Mouse (Mus musculus): Measurements from ENCODE around the gene Crcp. TPM values are rescaled to one million over a fixed set of nuclear protein-coding genes. Genes with fewer than 3 reads are reported as not detected.

Gene Crcp
- polyA plus RNA-seq, 1 experiment, result 17.0 TPM

DNA sequence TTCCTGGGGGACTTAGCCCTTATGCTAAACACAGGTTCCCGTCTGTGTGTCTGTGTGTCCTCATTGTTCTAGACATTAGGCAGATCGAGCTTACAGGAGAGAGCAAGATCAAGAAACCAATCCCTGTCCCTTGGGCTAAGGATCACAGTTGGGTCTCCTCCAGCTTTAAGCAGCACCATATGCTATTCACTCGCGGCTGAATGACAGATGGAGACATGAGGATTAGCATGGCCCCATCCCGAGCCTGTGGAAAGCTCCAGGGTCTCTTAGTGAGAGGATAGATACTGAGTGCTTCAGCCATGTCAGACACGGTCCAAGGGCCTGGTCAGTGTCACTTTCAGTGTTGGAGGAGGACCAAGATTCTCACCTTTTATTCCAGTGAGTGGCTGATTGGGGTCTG, 21.3 kb downstream of the Crcp start:
- H3K36me3 ChIP-seq (ENCODE audit: control insufficient read depth, insufficient read depth, low read length), result peaks cover 42% of the 10 kb centered on the region
- 95% methylated on average over 6 of the region's 6 CpGs for WGBS
- TF ChIP-seq POLR2A (IDR thresholded peaks at IDR 0.05; ENCODE audit: control insufficient read depth, extremely low read depth, insufficient read depth, low read length, poor library complexity), result no peak
- no peak for TF ChIP-seq CTCF (IDR thresholded peaks at IDR 0.05; ENCODE audit: borderline replicate concordance, control insufficient read depth, extremely low read depth, insufficient read depth, low read length, poor library complexity)
- no peak overlapping the region for H3K4me3 ChIP-seq (ENCODE audit: control insufficient read depth, insufficient read depth, low read length)
- H3K27ac ChIP-seq (ENCODE audit: control insufficient read depth, insufficient read depth, low read length), result no peak overlapping the region
- H3K4me1 ChIP-seq (replicated peaks; ENCODE audit: control insufficient read depth, insufficient read depth, low read length), result no peaks in the 10 kb centered on the region
- H3K27me3 ChIP-seq (ENCODE audit: control insufficient read depth, insufficient read depth, low read length), result no peaks in the 10 kb centered on the region
- DNase-seq, result no peak

DNA sequence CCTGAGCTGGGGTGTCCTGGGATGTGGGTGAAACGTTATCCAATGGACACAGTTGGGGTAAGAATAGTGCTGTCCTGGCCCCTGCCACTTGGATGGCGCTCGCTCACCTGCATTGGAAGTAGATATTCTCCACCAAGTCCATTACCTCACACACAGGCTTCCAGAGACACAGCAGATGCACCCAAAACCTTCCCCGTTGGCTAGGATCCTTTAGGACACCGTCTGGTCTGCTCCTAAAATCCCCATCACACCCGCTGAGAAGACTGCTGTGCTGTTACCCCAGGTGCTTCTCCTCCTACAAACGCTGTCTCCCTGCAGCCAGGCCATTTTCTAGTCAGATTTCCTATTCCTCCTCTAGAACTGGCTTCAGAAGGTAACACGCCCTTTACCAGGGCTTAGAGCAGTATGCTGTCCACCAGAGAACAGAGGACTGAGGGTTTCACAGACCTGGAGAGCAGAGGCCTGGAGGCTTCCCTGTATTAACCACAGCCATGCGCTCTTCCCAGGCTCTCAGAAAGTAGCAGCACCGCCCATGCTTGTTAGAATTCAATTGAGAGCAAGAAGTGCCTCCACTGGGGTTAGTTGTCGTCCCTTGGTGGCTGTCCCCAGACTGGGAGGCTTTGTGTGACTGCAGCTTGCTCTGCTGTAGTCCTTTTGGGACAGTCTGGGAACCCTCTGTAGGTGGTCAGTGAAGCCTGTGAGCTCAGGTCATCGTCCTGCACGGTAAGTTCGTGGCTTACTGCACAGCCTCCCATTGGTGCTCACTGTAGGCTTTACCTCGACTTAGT, 22.2 kb downstream of the Crcp start:
- no peak overlapping the region for H3K4me3 ChIP-seq (ENCODE audit: control insufficient read depth, insufficient read depth, low read length)
- 96% methylated on average over 15 of the region's 15 CpGs for WGBS
- no peak for TF ChIP-seq CTCF (IDR thresholded peaks at IDR 0.05; ENCODE audit: borderline replicate concordance, control insufficient read depth, extremely low read depth, insufficient read depth, low read length, poor library complexity)
- no peak for TF ChIP-seq POLR2A (IDR thresholded peaks at IDR 0.05; ENCODE audit: control insufficient read depth, extremely low read depth, insufficient read depth, low read length, poor library complexity)
- H3K27ac ChIP-seq (ENCODE audit: control insufficient read depth, insufficient read depth, low read length), result no peak overlapping the region
- H3K36me3 ChIP-seq (ENCODE audit: control insufficient read depth, insufficient read depth, low read length), result peaks cover 42% of the 10 kb centered on the region
- no peak for DNase-seq
- H3K27me3 ChIP-seq (ENCODE audit: control insufficient read depth, insufficient read depth, low read length), result no peaks in the 10 kb centered on the region
- H3K4me1 ChIP-seq (replicated peaks; ENCODE audit: control insufficient read depth, insufficient read depth, low read length), result no peaks in the 10 kb centered on the region

DNA sequence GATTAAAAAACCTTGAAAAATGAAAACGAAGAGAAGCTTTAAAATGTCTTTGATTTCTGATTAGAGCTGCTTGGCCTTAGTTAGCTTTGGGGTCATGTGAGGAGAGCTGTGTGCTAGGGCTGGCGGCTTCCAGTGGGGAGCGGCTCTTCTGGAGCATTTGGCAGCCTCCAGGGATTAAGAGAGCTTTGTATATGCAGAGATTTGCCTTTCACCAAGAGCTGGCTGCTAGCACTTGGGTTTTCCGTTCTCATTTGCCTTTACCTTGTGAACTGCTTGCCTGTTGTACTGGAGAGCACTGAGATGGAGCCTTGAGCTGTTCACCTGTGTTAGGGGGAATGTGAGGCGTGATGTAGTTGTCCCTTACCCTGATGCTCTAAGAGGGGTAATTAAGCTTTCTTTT, 23.4 kb downstream of the Crcp start:
- H3K36me3 ChIP-seq (ENCODE audit: control insufficient read depth, insufficient read depth, low read length), result peaks cover 32% of the 10 kb centered on the region

DNA sequence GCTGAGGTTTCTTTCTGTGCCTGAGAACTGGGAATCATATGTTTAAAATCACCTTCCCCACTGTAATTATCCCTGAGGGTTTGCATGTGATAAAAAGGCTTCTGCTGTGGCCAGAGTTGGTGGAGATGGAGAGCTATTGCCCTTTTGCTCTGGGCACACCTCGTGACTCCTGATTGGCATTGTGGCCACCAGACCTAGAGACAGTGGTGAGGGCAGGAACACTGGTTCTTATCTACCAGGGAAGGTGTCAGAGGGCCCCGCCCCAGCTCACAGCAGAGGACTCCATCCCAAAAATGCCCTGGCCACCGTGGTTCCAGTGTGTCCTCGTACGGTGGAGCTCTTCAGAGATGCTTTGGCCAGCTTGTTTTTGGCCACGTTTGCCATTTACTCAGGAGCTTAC, 23.9 kb downstream of the Crcp start:
- no peaks in the 10 kb centered on the region for H3K4me1 ChIP-seq (replicated peaks; ENCODE audit: control insufficient read depth, insufficient read depth, low read length)
- DNase-seq, result no peak
- TF ChIP-seq POLR2A (IDR thresholded peaks at IDR 0.05; ENCODE audit: control insufficient read depth, extremely low read depth, insufficient read depth, low read length, poor library complexity) (no peak), CTCF (IDR thresholded peaks at IDR 0.05; ENCODE audit: borderline replicate concordance, control insufficient read depth, extremely low read depth, insufficient read depth, low read length, poor library complexity) (no peak)
- 96% methylated on average over 6 of the region's 6 CpGs for WGBS
- H3K4me3 ChIP-seq (ENCODE audit: control insufficient read depth, insufficient read depth, low read length), result no peak overlapping the region
- H3K27ac ChIP-seq (ENCODE audit: control insufficient read depth, insufficient read depth, low read length), result no peak overlapping the region
- peaks cover 29% of the 10 kb centered on the region for H3K36me3 ChIP-seq (ENCODE audit: control insufficient read depth, insufficient read depth, low read length)
- no peaks in the 10 kb centered on the region for H3K27me3 ChIP-seq (ENCODE audit: control insufficient read depth, insufficient read depth, low read length)

More for the DNA sequence above, 23.4 kb downstream of the Crcp start:
- no peak for DNase-seq
- H3K27me3 ChIP-seq (ENCODE audit: control insufficient read depth, insufficient read depth, low read length), result no peaks in the 10 kb centered on the region
- WGBS, result 95% methylated on average over 5 of the region's 5 CpGs
- no peak overlapping the region for H3K27ac ChIP-seq (ENCODE audit: control insufficient read depth, insufficient read depth, low read length)
- no peak overlapping the region for H3K4me3 ChIP-seq (ENCODE audit: control insufficient read depth, insufficient read depth, low read length)
- H3K4me1 ChIP-seq (replicated peaks; ENCODE audit: control insufficient read depth, insufficient read depth, low read length), result no peaks in the 10 kb centered on the region
- TF ChIP-seq CTCF (IDR thresholded peaks at IDR 0.05; ENCODE audit: borderline replicate concordance, control insufficient read depth, extremely low read depth, insufficient read depth, low read length, poor library complexity) (no peak), POLR2A (IDR thresholded peaks at IDR 0.05; ENCODE audit: control insufficient read depth, extremely low read depth, insufficient read depth, low read length, poor library complexity) (no peak)

DNA sequence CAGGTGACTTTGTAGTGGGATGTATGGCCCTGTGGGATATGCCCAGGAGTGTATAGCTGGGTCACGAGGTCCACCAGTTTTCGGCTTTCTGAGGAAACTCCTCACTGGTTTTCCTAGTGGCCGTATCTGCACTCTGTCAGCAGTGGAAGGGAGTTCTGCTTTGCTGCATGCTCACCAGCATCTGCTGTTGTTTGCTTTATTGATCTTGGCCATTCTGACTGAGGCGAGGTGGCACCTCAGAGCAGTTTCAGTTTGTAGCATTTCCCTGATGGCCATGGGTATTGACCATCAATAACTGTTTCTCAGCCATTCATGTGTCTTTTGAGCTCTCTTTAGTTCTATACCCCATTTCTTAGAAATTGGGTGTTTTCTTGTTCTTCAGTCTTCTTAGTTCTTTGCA, 26.6 kb downstream of the Crcp start:
- Histone ChIP-seq H3K27me3 (ENCODE audit: control insufficient read depth, insufficient read depth, low read length) (no peaks in the 10 kb centered on the region), H3K36me3 (ENCODE audit: control insufficient read depth, insufficient read depth, low read length) (peaks cover 26% of the 10 kb centered on the region), H3K27ac (ENCODE audit: control insufficient read depth, insufficient read depth, low read length) (no peak overlapping the region), H3K4me3 (ENCODE audit: control insufficient read depth, insufficient read depth, low read length) (no peak overlapping the region), H3K4me1 (replicated peaks; ENCODE audit: control insufficient read depth, insufficient read depth, low read length) (no peaks in the 10 kb centered on the region)
- TF ChIP-seq POLR2A (IDR thresholded peaks at IDR 0.05; ENCODE audit: control insufficient read depth, extremely low read depth, insufficient read depth, low read length, poor library complexity), result no peak
- no peak for TF ChIP-seq CTCF (IDR thresholded peaks at IDR 0.05; ENCODE audit: borderline replicate concordance, control insufficient read depth, extremely low read depth, insufficient read depth, low read length, poor library complexity)
- WGBS, result 96% methylated on average over 4 of the region's 4 CpGs
- DNase-seq, result no peak

DNA sequence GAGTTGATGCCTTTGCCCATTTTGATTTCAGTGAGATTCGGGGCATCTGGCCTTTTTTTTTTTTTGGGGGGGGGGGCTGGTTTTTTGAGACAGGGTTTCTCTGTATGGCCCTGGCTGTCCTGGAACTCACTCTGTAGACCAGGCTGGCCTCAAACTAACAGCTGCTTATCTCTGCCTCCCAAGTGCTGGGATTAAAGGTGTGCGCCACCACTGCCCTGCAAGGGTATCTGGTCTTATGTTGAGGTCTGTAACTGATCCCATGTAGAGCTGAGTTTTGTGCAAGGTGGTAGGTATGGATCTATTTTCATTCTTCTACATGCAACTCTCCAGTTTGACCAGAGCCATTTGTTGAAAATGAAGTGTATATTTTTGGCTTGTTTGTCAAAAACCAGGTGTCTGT, 27.2 kb downstream of the Crcp start:
- Histone ChIP-seq H3K4me3 (ENCODE audit: control insufficient read depth, insufficient read depth, low read length) (no peak overlapping the region), H3K36me3 (ENCODE audit: control insufficient read depth, insufficient read depth, low read length) (peaks cover 21% of the 10 kb centered on the region), H3K27ac (ENCODE audit: control insufficient read depth, insufficient read depth, low read length) (no peak overlapping the region), H3K4me1 (replicated peaks; ENCODE audit: control insufficient read depth, insufficient read depth, low read length) (no peaks in the 10 kb centered on the region), H3K27me3 (ENCODE audit: control insufficient read depth, insufficient read depth, low read length) (no peaks in the 10 kb centered on the region)
- DNase-seq, result no peak
- 97% methylated on average over 2 of the region's 2 CpGs for WGBS
- TF ChIP-seq POLR2A (IDR thresholded peaks at IDR 0.05; ENCODE audit: control insufficient read depth, extremely low read depth, insufficient read depth, low read length, poor library complexity), result no peak
- no peak for TF ChIP-seq CTCF (IDR thresholded peaks at IDR 0.05; ENCODE audit: borderline replicate concordance, control insufficient read depth, extremely low read depth, insufficient read depth, low read length, poor library complexity)
